ENCODE assay signal across 9 mouse cellular contexts in genomic region chr16:8737341-8737665, GRCm38 (mm10). TPM values are rescaled to one million over a fixed set of nuclear protein-coding genes. Genes with fewer than 3 reads are reported as not detected.
DNase-seq lines count a peak whose midpoint lies in the region; ATAC-seq and TF ChIP-seq lines count a peak whose summit lies in the region.
"Had no signal": no experiment of that assay in that cellular context is flagged by ENCODE, and none has a peak within 500 bp of the region (broad histone marks: within the 10 kb centered on the region; RNA-seq: fewer than 3 reads in every experiment).

No protein-coding gene starts in this region.

- peaks cover 26% of the 10 kb centered on the region for H3K4me1 ChIP-seq in embryonic facial prominence, embryonic 12.5 days
- peaks cover 26% of the 10 kb centered on the region for H3K4me1 ChIP-seq in intestine, embryonic 14.5 days (replicated peaks; ENCODE audit: control insufficient read depth, insufficient read depth, low read length)

- peak overlapping the region; percentile 96 for H3K9ac ChIP-seq in embryonic facial prominence, embryonic 12.5 days
- peak overlapping the region; percentile 90 for H3K9ac ChIP-seq in intestine, embryonic 14.5 days (ENCODE audit: low read length)

- DNase-seq in left cerebral cortex, adult 2 months (ENCODE audit: extremely low spot score in 1 of 2, low spot score in 2 of 2), result no peak
- DNase-seq in left cerebral cortex, postnatal 10 days (ENCODE audit: extremely low spot score in 1 of 2, low spot score in 2 of 2), result no peak
- DNase-seq in intestine, embryonic 14.5 days (ENCODE audit: low spot score), result no peak
- DNase-seq in right cerebral cortex, postnatal 4 days, result no peak
- DNase-seq in frontal cortex, postnatal 14 days (ENCODE audit: low spot score in 2 of 2), result no peak
- no peak for DNase-seq in adrenal gland, postnatal 10 days

- H3K4me3 ChIP-seq in left cerebral cortex, adult 2 months, result peak overlapping the region; percentile 91
- peak overlapping the region; percentile 97 for H3K4me3 ChIP-seq in embryonic facial prominence, embryonic 12.5 days
- peak overlapping the region; percentile 98 for H3K4me3 ChIP-seq in intestine, embryonic 14.5 days (ENCODE audit: low read depth, low read length)
- peak overlapping the region; percentile 70 for H3K4me3 ChIP-seq in myocyte

- peak overlapping the region; percentile 80 for H3K4me2 ChIP-seq in embryonic facial prominence, embryonic 12.5 days (replicated peaks)
- peak overlapping the region; percentile 97 for H3K4me2 ChIP-seq in intestine, embryonic 14.5 days (ENCODE audit: low read length)
- H3K4me2 ChIP-seq in myocyte (ENCODE audit: low read depth), result peak overlapping the region; percentile 100

- WGBS in embryonic facial prominence, embryonic 12.5 days, result under 1% methylated on average over 11 of the region's 11 CpGs
- under 1% methylated on average over 11 of the region's 11 CpGs for WGBS in intestine, embryonic 14.5 days

- no peak for TF ChIP-seq CTCF in left cerebral cortex, adult 2 months (IDR thresholded peaks at IDR 0.05)

- TF ChIP-seq POLR2A in myocyte (IDR thresholded peaks at IDR 0.05; ENCODE audit: insufficient read length, low read depth), result no peak

- H3K9me3 ChIP-seq in embryonic facial prominence, embryonic 12.5 days, result no peaks in the 10 kb centered on the region
- no peaks in the 10 kb centered on the region for H3K9me3 ChIP-seq in intestine, embryonic 14.5 days (ENCODE audit: control insufficient read depth, low read length)

- H3K27ac ChIP-seq in left cerebral cortex, adult 2 months, result peak overlapping the region; percentile 66; the same call in 1 of the 2 replicates
- no peak overlapping the region for H3K27ac ChIP-seq in embryonic facial prominence, embryonic 12.5 days
- H3K27ac ChIP-seq in intestine, embryonic 14.5 days (ENCODE audit: low read depth), result no peak overlapping the region

- no peaks in the 10 kb centered on the region for H3K36me3 ChIP-seq in embryonic facial prominence, embryonic 12.5 days
- no peaks in the 10 kb centered on the region for H3K36me3 ChIP-seq in intestine, embryonic 14.5 days (ENCODE audit: control insufficient read depth, insufficient read depth, low read length)
- no peaks in the 10 kb centered on the region for H3K36me3 ChIP-seq in myocyte (ENCODE audit: control insufficient read depth, insufficient read depth)

- peaks cover 57% of the 10 kb centered on the region for H3K79me2 ChIP-seq in myocyte (ENCODE audit: control insufficient read depth, insufficient read depth)

- peak overlapping the region; percentile 73 for H3ac ChIP-seq in myocyte (ENCODE audit: control insufficient read depth, insufficient read length)

- ATAC-seq in embryonic facial prominence, embryonic 12.5 days (ENCODE audit: insufficient number of reproducible peaks, insufficient read depth, low FRiP score, low TSS enrichment), result no peak
- ATAC-seq in intestine, embryonic 14.5 days (replicated peaks; ENCODE audit: low FRiP score, low TSS enrichment, low read depth), result peak; percentile 3; the same call in 1 of the 2 replicates

- H3K27me3 ChIP-seq in embryonic facial prominence, embryonic 12.5 days, result no peaks in the 10 kb centered on the region
- no peaks in the 10 kb centered on the region for H3K27me3 ChIP-seq in intestine, embryonic 14.5 days (replicated peaks; ENCODE audit: control insufficient read depth, insufficient read depth, low read length)
- no peaks in the 10 kb centered on the region for H3K27me3 ChIP-seq in myocyte (ENCODE audit: control insufficient read depth, insufficient read depth, insufficient read length)

- intact Hi-C loops in left cerebral cortex, adult 2 months (cut with DNase I), result no loop called here
- intact Hi-C loops in left cerebral cortex, postnatal 10 days (cut with DNase I), result loop anchor here (5.0 kb wide), 1 partner anchor 95 kb away; the partner anchor contains the start of gene 1810013L24Rik

TF ChIP-seq in myocyte, 11 proteins besides CTCF, POLR2A, EP300 and RAD21:
- TF ChIP-seq POLR2AphosphoS2 (IDR thresholded peaks at IDR 0.05; ENCODE audit: insufficient read length, low read depth) (no peak), REST (IDR thresholded peaks at IDR 0.05; ENCODE audit: insufficient read depth, insufficient read length) (no peak), CEBPB (IDR thresholded peaks at IDR 0.05; ENCODE audit: insufficient read depth, poor library complexity, severe bottlenecking) (no peak), TCF12 (IDR thresholded peaks at IDR 0.05; ENCODE audit: insufficient read depth, poor library complexity, severe bottlenecking) (no peak), MAX (IDR thresholded peaks at IDR 0.05; ENCODE audit: low read depth) (no peak), SRF (IDR thresholded peaks at IDR 0.05; ENCODE audit: control insufficient read depth, insufficient read length, low read depth) (no peak), MYOD1 (IDR thresholded peaks at IDR 0.05; ENCODE audit: control insufficient read depth in 1 of 3, insufficient read length in 2 of 3, low read depth in 2 of 3) (no peak), MYOG (IDR thresholded peaks at IDR 0.05; ENCODE audit: control insufficient read depth in 1 of 3, insufficient read depth in 1 of 3, insufficient read length in 2 of 3, low read depth in 2 of 3) (no peak), E2F4 (IDR thresholded peaks at IDR 0.05; ENCODE audit: insufficient read depth) (no peak), USF1 (IDR thresholded peaks at IDR 0.05; ENCODE audit: low read depth) (no peak), TCF3 (IDR thresholded peaks at IDR 0.05; ENCODE audit: insufficient read length, low read depth) (no peak)

RNA-seq across cellular contexts. Expression of gene Usp7, which starts 54.8 kb away (rescaled TPM):
- total RNA-seq in left cerebral cortex, adult 2 months (2021), result 100 to 1,000 TPM; 167 to 182 TPM
- total RNA-seq in left cerebral cortex, postnatal 10 days (2021), result 100 to 1,000 TPM; 163 to 164 TPM
- polyA plus RNA-seq in embryonic facial prominence, embryonic 12.5 days (2016; fragmentation: Nextera tagmentation; extraction: Ambion mirVana), result 29.5 and 35.1 TPM in 2 replicates
- polyA plus RNA-seq in intestine, embryonic 14.5 days (2014; fragmentation: Nextera tagmentation; extraction: Ambion mirVana), result 45.4 and 50.2 TPM in 2 replicates
- 24.0 TPM for polyA plus RNA-seq in myocyte (2012; fragmentation: generic; extraction: Trizol)
- total RNA-seq in adrenal gland, postnatal 10 days (2021), result 100 to 1,000 TPM in 1 of 2 experiments, 10 to 100 TPM in 1; 88.5 to 109 TPM

RNA-seq across cellular contexts. Expression of gene Gm5767, which starts 56.7 kb away (rescaled TPM):
- not detected for total RNA-seq in left cerebral cortex, adult 2 months (2021)
- not detected for total RNA-seq in left cerebral cortex, postnatal 10 days (2021)
- not detected in 2 replicates for polyA plus RNA-seq in embryonic facial prominence, embryonic 12.5 days (2016; fragmentation: Nextera tagmentation; extraction: Ambion mirVana)
- polyA plus RNA-seq in intestine, embryonic 14.5 days (2014; fragmentation: Nextera tagmentation; extraction: Ambion mirVana), result not detected in 2 replicates
- 0.16 TPM for polyA plus RNA-seq in myocyte (2012; fragmentation: generic; extraction: Trizol)
- total RNA-seq in adrenal gland, postnatal 10 days (2021), result not detected
- total RNA-seq: hematopoietic stem cell, adult 5-6 weeks had no signal
